Mouse (Mus musculus) midbrain, postnatal 0 days (tissue): ENCODE results near the gene Dclk1. TPM values are rescaled to one million over a fixed set of nuclear protein-coding genes. Genes with fewer than 3 reads are reported as not detected.
"Not testable (repeated sequence)": the region's sequence is repeated elsewhere in the genome, so short reads cannot be mapped to it uniquely, and the experiment has no call there.

Experiments used
- ATAC-seq: fragments of 200-750 bp; cut with Nextera tagmentation; 2 replicates; pipeline ENCODE4 v1.8.0; 2017; ENCODE audit warnings: moderate number of reproducible peaks, mild to moderate bottlenecking, moderate TSS enrichment, moderate library complexity; ENCODE audit not compliant: low FRiP score
- DNase-seq: peaks from one replicate; pipeline ENCODE4 v3.0.0-alpha.2; 2015; ENCODE audit warnings: low spot score
- H3K27ac ChIP-seq: fragments of 300-500 bp; sonication (generic); 2 replicates; pipeline ENCODE4 v1.5.1; 2014; ENCODE audit warnings: low read depth, mild to moderate bottlenecking, low read length, mixed read lengths
- H3K27me3 ChIP-seq: fragments of 300-500 bp; sonication (generic); 2 replicates; pipeline ENCODE4 v1.6.1; 2014; ENCODE audit warnings: low read length, control low read depth, mixed read lengths; ENCODE audit not compliant: insufficient read depth
- H3K36me3 ChIP-seq: fragments of 300-500 bp; sonication (generic); 2 replicates; pipeline ENCODE4 v1.6.1; 2014; ENCODE audit warnings: low read length, control low read depth, mixed read lengths; ENCODE audit not compliant: insufficient read depth
- H3K4me1 ChIP-seq: fragments of 300-500 bp; sonication (generic); 2 replicates; pipeline ENCODE4 v1.6.1; 2014; ENCODE audit warnings: mild to moderate bottlenecking, control low read depth, antibody characterized with exemption, low read length, mixed read lengths; ENCODE audit not compliant: insufficient read depth
- H3K4me2 ChIP-seq: fragments of 300-500 bp; sonication (generic); 2 replicates; pipeline ENCODE4 v1.6.1; 2014; ENCODE audit warnings: low read depth, mild to moderate bottlenecking, low read length, mixed read lengths; ENCODE audit not compliant: poor library complexity, severe bottlenecking
- H3K4me3 ChIP-seq: fragments of 300-500 bp; sonication (generic); 2 replicates; pipeline ENCODE4 v1.5.1; 2014; ENCODE audit warnings: low read depth, mild to moderate bottlenecking, low read length, moderate library complexity
- H3K9ac ChIP-seq: fragments of 300-500 bp; sonication (generic); replicated peaks from 2 replicates; pipeline ENCODE4 v1.6.1; 2014; ENCODE audit warnings: mild to moderate bottlenecking, low read length, moderate library complexity, mixed read lengths; ENCODE audit not compliant: poor library complexity, severe bottlenecking
- H3K9me3 ChIP-seq: fragments of 300-500 bp; sonication (generic); 2 replicates; pipeline ENCODE4 v1.6.1; 2016; ENCODE audit warnings: low read length, control low read depth
- CTCF ChIP-seq: IDR thresholded peaks from 2 replicates; pipeline ENCODE4 v1.5.1; 2016; ENCODE audit warnings: antibody characterized with exemption, mild to moderate bottlenecking
- WGBS: fragments of 180-500 bp; shearing (Covaris S2); extraction: QIAGEN DNeasy Blood & Tissue Kit; methylation state at CpG from one replicate; pipeline ENCODE4 v1.1.7; 2014; 5-methylcytosine and 5-hydroxymethylcytosine counted together
- polyA plus RNA-seq: library from polyadenylated mRNA; unstranded; fragments of >200 nt; fragmentation: Nextera tagmentation; extraction: Ambion mirVana; gene quantifications from 2 replicates; pipeline ENCODE4 v1.2.1, GENCODE M21; 2015
- total RNA-seq: library from RNA; depleted of rRNA; stranded (reverse); fragments of >200 nt; gene quantifications from 2 replicates; pipeline ENCODE4 v1.2.3, GENCODE M21; 2014; rRNA removed

The Dclk1 gene
- 307 and 371 TPM in 2 replicates for total RNA-seq
- polyA plus RNA-seq: 206 and 219 TPM in 2 replicates

- Histone ChIP-seq H3K4me3 (peak within 1 kb of the TSS; percentile 68), H3K9ac (peak within 1 kb of the TSS; percentile 88), H3K9me3 (no peaks in the 10 kb centered on the region), H3K27me3 (no peaks in the 10 kb centered on the region), H3K27ac (peak within 1 kb of the TSS; percentile 98), H3K4me1 (peaks cover 8% of the 10 kb centered on the region; the same call in 1 of the 2 replicates), H3K36me3 (no peaks in the 10 kb centered on the region), H3K4me2 (peak within 1 kb of the TSS; percentile 73)
- ATAC-seq: no peak; the same call in 1 of the 2 replicates
- TF ChIP-seq CTCF: no peak
- 29% methylated on average over 10 of the region's 10 CpGs for WGBS
- no peak for DNase-seq
Observed at GRCm38 (mm10) chr3:55241730-55242421, at the start of gene Dclk1. Dclk1 (plus strand) TSS chr3:55242364.

DNA sequence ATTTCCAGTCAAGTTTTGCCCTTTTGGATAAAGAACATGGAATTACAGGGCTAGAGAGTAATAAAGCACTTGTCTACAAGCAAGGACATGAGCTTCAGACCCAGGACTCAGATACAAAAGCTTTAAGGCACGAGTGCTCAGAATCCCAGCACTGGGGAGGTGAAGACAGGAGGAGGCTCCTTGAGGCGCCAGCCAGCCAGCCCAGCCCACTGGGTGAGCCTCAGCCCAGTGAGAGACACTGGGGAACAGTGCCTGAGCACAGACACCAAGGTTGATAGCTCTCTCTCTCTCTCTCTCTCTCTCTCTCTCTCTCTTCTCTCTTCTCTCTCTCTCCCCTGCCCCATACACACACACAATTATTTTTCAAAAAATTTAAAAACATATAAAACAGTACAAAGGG is 48.8 kb upstream of the Dclk1 start:
- no peak overlapping the region for H3K4me3 ChIP-seq
- DNase-seq (no peak), ATAC-seq (no peak)
- WGBS: 63% methylated on average over 2 of the region's 2 CpGs
- no peaks in the 10 kb centered on the region for H3K9me3 ChIP-seq
- H3K9ac ChIP-seq: no peak overlapping the region
- H3K27me3 ChIP-seq: no peaks in the 10 kb centered on the region
- no peak overlapping the region for H3K4me2 ChIP-seq
- H3K4me1 ChIP-seq: no peaks in the 10 kb centered on the region
- no peak overlapping the region for H3K27ac ChIP-seq
- no peaks in the 10 kb centered on the region for H3K36me3 ChIP-seq
- no peak for TF ChIP-seq CTCF

- Histone ChIP-seq H3K27me3 (no peaks in the 10 kb centered on the region), H3K4me2 (no peak overlapping the region), H3K9ac (no peak overlapping the region), H3K4me3 (no peak overlapping the region), H3K4me1 (no peaks in the 10 kb centered on the region), H3K36me3 (no peaks in the 10 kb centered on the region), H3K9me3 (no peaks in the 10 kb centered on the region), H3K27ac (no peak overlapping the region)
- TF ChIP-seq CTCF: peak; percentile 56
- DNase-seq: peak; percentile 10
- ATAC-seq: no peak
- 33% methylated on average over 8 of the region's 8 CpGs for WGBS
Observed at GRCm38 (mm10) chr3:55194792-55195191, 47.4 kb upstream of the Dclk1 start.

GRCm38 (mm10) chr3:55195581-55196327 is 46.4 kb upstream of the Dclk1 start:
- no peak for TF ChIP-seq CTCF
- Histone ChIP-seq H3K36me3 (no peaks in the 10 kb centered on the region), H3K4me1 (no peaks in the 10 kb centered on the region), H3K27ac (no peak overlapping the region), H3K27me3 (no peaks in the 10 kb centered on the region), H3K4me2 (no peak overlapping the region), H3K9me3 (no peaks in the 10 kb centered on the region), H3K4me3 (no peak overlapping the region), H3K9ac (no peak overlapping the region)
- 86% methylated on average over 5 of the region's 5 CpGs for WGBS
- ATAC-seq (no peak), DNase-seq (no peak)

- 89% methylated on average over 2 of the region's 2 CpGs for whole genome bisulfite sequencing
- Histone ChIP-seq H3K4me1 (no peaks in the 10 kb centered on the region), H3K9ac (no peak overlapping the region), H3K27ac (no peak overlapping the region), H3K27me3 (no peaks in the 10 kb centered on the region), H3K36me3 (no peaks in the 10 kb centered on the region), H3K9me3 (no peaks in the 10 kb centered on the region), H3K4me2 (no peak overlapping the region), H3K4me3 (no peak overlapping the region)
- ATAC-seq (no peak), DNase-seq (no peak)
- TF ChIP-seq CTCF: no peak
Observed at GRCm38 (mm10) chr3:55196328-55196710, 45.8 kb upstream of the Dclk1 start.

DNA sequence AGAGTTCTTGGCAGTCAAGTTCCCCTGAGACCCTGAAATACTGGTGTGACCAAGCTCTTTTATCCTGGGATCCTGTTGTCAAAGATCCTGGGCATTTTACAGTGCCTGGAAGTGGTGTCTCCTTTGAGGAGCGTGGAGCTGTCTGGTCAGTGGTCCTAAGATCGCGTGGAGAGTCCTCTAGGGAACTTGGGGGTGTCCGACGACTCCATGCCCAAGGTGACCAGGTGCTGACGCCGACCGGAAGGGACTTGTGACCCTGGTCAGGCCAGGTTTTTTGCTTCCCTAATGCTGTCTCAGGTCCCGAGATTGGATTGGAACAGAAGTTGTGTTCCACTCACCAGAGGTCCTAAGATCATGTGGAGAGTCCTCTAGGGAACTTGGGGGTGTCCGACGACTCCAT is 38.5 kb upstream of the Dclk1 start:
- H3K9ac ChIP-seq, DNase-seq, H3K4me3 ChIP-seq, H3K27ac ChIP-seq, H3K4me1 ChIP-seq, H3K27me3 ChIP-seq, H3K4me2 ChIP-seq, ATAC-seq, H3K36me3 ChIP-seq, H3K9me3 ChIP-seq: not testable (repeated sequence)
- WGBS: 95% methylated on average over 11 of the region's 11 CpGs
